Mouse (Mus musculus) brain, embryonic 14.5 days (tissue): ENCODE measurements around the gene Trp53rka.

Source experiments
- CTCF ChIP-seq: fragments of 200-500 bp; IDR thresholded peaks from 2 replicates; pipeline ENCODE4 v1.5.1; 2012; ENCODE audit warnings: inconsistent platforms, mild to moderate bottlenecking, moderate library complexity, borderline replicate concordance; ENCODE audit not compliant: insufficient read depth, insufficient read length; ENCODE audit errors: extremely low read depth
- POLR2A ChIP-seq: fragments of 200-500 bp; IDR thresholded peaks from 2 replicates; pipeline ENCODE4 v1.6.1; 2012; ENCODE audit warnings: mild to moderate bottlenecking, inconsistent platforms, borderline replicate concordance; ENCODE audit not compliant: poor library complexity, insufficient read depth, insufficient read length, severe bottlenecking; ENCODE audit errors: extremely low read depth

DNA sequence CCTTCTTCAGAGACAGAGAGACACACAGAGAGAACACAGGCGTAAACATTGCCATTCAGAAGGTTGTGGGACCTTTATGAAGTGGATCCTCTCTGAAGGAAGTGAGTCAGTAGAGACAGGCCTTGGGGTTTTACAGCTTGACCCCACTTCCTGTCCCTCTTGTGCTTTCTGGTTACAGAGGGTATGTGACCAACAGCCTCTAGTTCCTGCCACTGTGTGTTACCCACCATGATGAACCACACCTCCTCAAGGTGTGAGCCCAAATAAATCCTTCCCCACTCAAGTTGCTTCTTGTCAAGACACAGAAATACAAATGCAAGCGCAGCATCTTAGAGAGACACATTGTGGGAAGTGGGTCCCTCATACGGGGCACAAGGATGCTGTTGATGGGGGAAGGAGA is 47.9 kb upstream of the Trp53rka start:
- TF ChIP-seq CTCF (no peak), POLR2A (no peak)
